Mouse (Mus musculus): ENCODE results near the gene St3gal2.
"Not testable (repeated sequence)": the region's sequence is repeated elsewhere in the genome, so short reads cannot be mapped to it uniquely, and the experiment has no call there.

St3gal2 gene

GRCm38 (mm10) chr8:110911576-110912570 is 7.8 kb upstream of the St3gal2 start:
- DNase-seq (ENCODE audit: low read depth, low spot score) = peak; percentile 17

- DNase-seq (ENCODE audit: low read depth, low spot score) = no peak
Observed at GRCm38 (mm10) chr8:110917415-110917814, 2.3 kb upstream of the St3gal2 start.

- DNase-seq (ENCODE audit: low read depth, low spot score) = no peak
Observed at GRCm38 (mm10) chr8:110918027-110918426, 1.7 kb upstream of the St3gal2 start.

- no peak for DNase-seq (ENCODE audit: low read depth, low spot score)
Observed at GRCm38 (mm10) chr8:110918460-110918859, 1.3 kb upstream of the St3gal2 start.

GRCm38 (mm10) chr8:110920032-110920772 is 480 bp downstream of the St3gal2 start:
- no peak for DNase-seq (ENCODE audit: low read depth, low spot score)

- no peak for DNase-seq (ENCODE audit: low read depth, low spot score)
Observed at GRCm38 (mm10) chr8:110920773-110921277, 1.1 kb downstream of the St3gal2 start.

GRCm38 (mm10) chr8:110921492-110922230 is 1.9 kb downstream of the St3gal2 start:
- no peak for DNase-seq (ENCODE audit: low read depth, low spot score)

GRCm38 (mm10) chr8:110925691-110926140 is 6.0 kb downstream of the St3gal2 start:
- DNase-seq (ENCODE audit: low read depth, low spot score) = no peak

- no peak for DNase-seq (ENCODE audit: low read depth, low spot score)
Observed at GRCm38 (mm10) chr8:110926690-110927089, 7.0 kb downstream of the St3gal2 start.

GRCm38 (mm10) chr8:110928435-110928834 is 8.7 kb downstream of the St3gal2 start:
- DNase-seq (ENCODE audit: low read depth, low spot score) = no peak

- DNase-seq (ENCODE audit: low read depth, low spot score) = peak; percentile 59
Observed at GRCm38 (mm10) chr8:110929066-110929465, 9.3 kb downstream of the St3gal2 start.

- not testable (repeated sequence) for DNase-seq (ENCODE audit: low read depth, low spot score)
Observed at GRCm38 (mm10) chr8:110929672-110930071, 9.9 kb downstream of the St3gal2 start.

- no peak for DNase-seq (ENCODE audit: low read depth, low spot score)
Observed at GRCm38 (mm10) chr8:110931176-110931939, 11.6 kb downstream of the St3gal2 start.

GRCm38 (mm10) chr8:110932444-110932843 is 12.7 kb downstream of the St3gal2 start:
- no peak for DNase-seq (ENCODE audit: low read depth, low spot score)

- no peak for DNase-seq (ENCODE audit: low read depth, low spot score)
Observed at GRCm38 (mm10) chr8:110933272-110933671, 13.6 kb downstream of the St3gal2 start.

- DNase-seq (ENCODE audit: low read depth, low spot score) = no peak
Observed at GRCm38 (mm10) chr8:110936217-110936616, 16.5 kb downstream of the St3gal2 start.

GRCm38 (mm10) chr8:110938882-110939589 is 19.3 kb downstream of the St3gal2 start:
- peak; percentile 89 for DNase-seq (ENCODE audit: low read depth, low spot score)

GRCm38 (mm10) chr8:110940682-110941452 is 21.1 kb downstream of the St3gal2 start:
- no peak for DNase-seq (ENCODE audit: low read depth, low spot score)

GRCm38 (mm10) chr8:110941453-110941948 is 21.8 kb downstream of the St3gal2 start:
- DNase-seq (ENCODE audit: low read depth, low spot score) = no peak
